ENCODE assay signal across 16 mouse cellular contexts in genomic region chr12:91567145-91567544, GRCm38 (mm10).
"Had no signal": no experiment of that assay in that cellular context is flagged by ENCODE, and none has a peak within 500 bp of the region (broad histone marks: within the 10 kb centered on the region; RNA-seq: fewer than 3 reads in every experiment).

No protein-coding gene starts in this region.

- DNase-seq: kidney, adult 2 months; kidney, postnatal 25 days; layer of hippocampus, adult 9-11 months; lung, embryonic 14.5 days; right cerebral cortex, postnatal 4 days; thymus, postnatal 25 days had no signal

- H3K9me3 ChIP-seq: liver, embryonic 15.5 days; midbrain, embryonic 10.5 days; midbrain, embryonic 13.5 days; stomach, embryonic 15.5 days had no signal

- H3K9ac ChIP-seq: liver, embryonic 15.5 days; lung, embryonic 14.5 days; midbrain, embryonic 13.5 days; stomach, embryonic 15.5 days had no signal

- H3K27ac ChIP-seq: kidney, postnatal 0 days; layer of hippocampus, adult 2 months; liver, embryonic 15.5 days; macrophage; midbrain, embryonic 10.5 days; midbrain, embryonic 13.5 days; stomach, embryonic 15.5 days had no signal

- H3K4me2 ChIP-seq: liver, embryonic 15.5 days; lung, embryonic 14.5 days; midbrain, embryonic 13.5 days; stomach, embryonic 15.5 days had no signal

- H3K4me1 ChIP-seq: midbrain, embryonic 10.5 days; midbrain, embryonic 13.5 days; stomach, embryonic 15.5 days had no signal

- ATAC-seq: intestine, postnatal 0 days; lung, postnatal 0 days; midbrain, embryonic 13.5 days; midbrain, embryonic 16.5 days had no signal

- H3K27me3 ChIP-seq: liver, embryonic 15.5 days; midbrain, embryonic 13.5 days; stomach, embryonic 15.5 days had no signal

- H3K4me3 ChIP-seq: layer of hippocampus, adult 2 months; liver, embryonic 15.5 days; midbrain, embryonic 10.5 days; midbrain, embryonic 13.5 days; stomach, embryonic 15.5 days had no signal
